Mouse (Mus musculus): ENCODE measurements around the gene Sel1l2. TPM values are rescaled to one million over a fixed set of nuclear protein-coding genes. Genes with fewer than 3 reads are reported as not detected.

Sel1l2 gene
- not detected in 2 replicates for polyA plus RNA-seq (2012; rRNA removed; ENCODE audit: low replicate concordance)

GRCm38 (mm10) chr2:140389525-140389924 is at the start of gene Sel1l2:
Gene Sel1l2 (minus strand): TSS chr2:140389706.

GRCm38 (mm10) chr2:140395179-140395578 is 5.7 kb upstream of the Sel1l2 start, which contains the start of gene Macrod2:
Gene Macrod2 (plus strand): TSS chr2:140395309.

Other genes starting within 250 kb of the Sel1l2 start
- not detected in 2 replicates for gene Gm17374, start 237.7 kb downstream of the Sel1l2 start, polyA plus RNA-seq (2012; rRNA removed; ENCODE audit: low replicate concordance)
- 0.73 and 1.4 TPM in 2 replicates for gene Esf1, start 219.1 kb downstream of the Sel1l2 start, polyA plus RNA-seq (2012; rRNA removed; ENCODE audit: low replicate concordance)
- gene Ndufaf5, start 219.1 kb downstream of the Sel1l2 start, polyA plus RNA-seq (2012; rRNA removed; ENCODE audit: low replicate concordance), result 5.4 TPM in 2 replicates
- gene Macrod2, start 5.6 kb upstream of the Sel1l2 start, polyA plus RNA-seq (2012; rRNA removed; ENCODE audit: low replicate concordance), result 2.1 and 3.5 TPM in 2 replicates

All from subcutaneous adipose tissue, adult 2 months (tissue).